Mouse (Mus musculus) G1E-ER4 (cell line): ENCODE measurements around the gene Lgi1. TPM values are rescaled to one million over a fixed set of nuclear protein-coding genes. Genes with fewer than 3 reads are reported as not detected.

Experiments used
- GATA1 ChIP-seq: IDR thresholded peaks from one replicate; pipeline ENCODE4 v1.8.0; 2012; ENCODE audit warnings: low read length, inconsistent platforms
- polyA plus RNA-seq: library from polyadenylated mRNA; stranded (reverse); fragments of >175 nt; gene quantifications from 2 replicates; pipeline ENCODE4 v1.2.3, GENCODE M21; 2012

Lgi1 gene
- polyA plus RNA-seq, 1 experiment, result not detected

GRCm38 (mm10) chr19:38332820-38333219 lies 68.5 kb downstream of the Lgi1 start:
- TF ChIP-seq GATA1, result no peak

DNA sequence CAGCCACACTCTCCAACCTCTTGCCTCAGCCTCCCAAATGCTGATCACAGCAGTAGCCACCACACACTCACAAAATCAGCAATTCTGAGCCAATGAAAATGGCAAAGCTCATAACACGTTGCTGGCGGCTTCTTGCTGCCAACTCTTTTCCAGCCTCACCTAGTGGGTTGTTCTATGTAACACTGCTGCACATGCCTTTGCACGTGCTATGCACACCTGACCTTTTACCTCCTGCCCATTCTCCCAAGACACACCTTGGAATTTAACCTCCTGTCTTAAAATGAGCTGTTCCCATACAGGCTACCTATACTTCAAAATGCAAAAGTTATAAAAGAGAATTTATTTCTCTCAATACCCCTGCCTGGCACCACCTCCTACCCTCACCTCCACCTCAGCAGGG lies 72.2 kb downstream of the Lgi1 start:
- no peak for TF ChIP-seq GATA1

- TF ChIP-seq GATA1, result no peak
Observed at GRCm38 (mm10) chr19:38337332-38337731, 73.0 kb downstream of the Lgi1 start.

DNA sequence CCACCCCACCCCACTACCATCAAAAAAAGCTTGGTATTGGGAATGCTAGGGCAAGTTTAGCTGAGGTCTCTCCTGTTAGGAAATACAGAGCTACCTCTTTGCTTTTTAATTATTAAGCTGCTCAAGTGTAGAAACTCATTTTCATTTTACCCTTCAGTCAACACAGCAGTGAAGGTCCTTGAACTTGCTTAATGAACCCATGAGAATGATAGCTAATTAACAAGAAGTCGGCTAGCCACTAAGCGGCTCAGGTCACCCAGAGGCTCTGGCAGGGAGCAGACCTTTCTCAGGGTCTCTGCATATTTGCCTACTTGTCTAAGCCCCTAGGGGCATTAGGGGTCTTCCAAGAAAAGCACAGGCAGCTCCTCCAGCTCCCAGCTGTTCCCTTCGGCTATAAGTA lies 75.4 kb downstream of the Lgi1 start:
- TF ChIP-seq GATA1, result no peak

GRCm38 (mm10) chr19:38343246-38343645 lies 78.9 kb downstream of the Lgi1 start:
- no peak for TF ChIP-seq GATA1

DNA sequence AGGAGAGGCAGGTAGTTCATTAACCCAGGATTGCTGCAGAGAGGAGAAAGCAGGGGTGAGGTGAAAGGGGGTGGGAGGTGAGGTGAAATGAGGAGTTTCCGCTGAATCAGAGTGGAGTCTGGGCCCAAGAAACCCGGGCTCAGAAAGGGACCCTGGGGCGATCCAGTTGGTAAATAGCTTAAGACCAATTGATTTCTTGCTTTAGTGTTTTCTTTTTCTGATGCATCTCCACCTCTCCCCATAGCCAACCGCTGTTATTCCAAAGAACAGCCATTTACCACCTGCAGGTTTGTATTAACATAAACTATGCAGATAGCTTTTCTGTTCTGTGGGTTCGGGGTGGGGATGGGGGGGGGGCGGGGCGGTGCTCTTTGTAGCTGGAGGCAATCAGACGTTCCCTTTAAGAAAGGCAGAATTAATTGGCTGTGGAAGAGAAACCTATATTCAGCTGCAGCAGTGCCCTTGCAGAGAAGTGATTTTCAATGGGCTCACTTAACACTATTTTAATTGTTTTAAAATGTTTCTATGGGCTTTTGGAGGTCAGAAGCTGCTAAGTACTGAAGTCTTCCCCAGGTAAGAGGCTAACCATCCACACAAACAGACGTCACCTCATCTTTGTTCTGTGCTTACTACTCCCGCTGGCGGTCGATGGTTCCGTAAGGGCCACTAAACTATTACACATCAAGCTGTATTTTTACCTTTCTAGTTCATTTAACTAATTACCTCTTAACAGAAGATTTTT lies 84.1 kb downstream of the Lgi1 start:
- TF ChIP-seq GATA1, result no peak

- TF ChIP-seq GATA1, result no peak
Observed at GRCm38 (mm10) chr19:38349013-38349341, 84.6 kb downstream of the Lgi1 start.

DNA sequence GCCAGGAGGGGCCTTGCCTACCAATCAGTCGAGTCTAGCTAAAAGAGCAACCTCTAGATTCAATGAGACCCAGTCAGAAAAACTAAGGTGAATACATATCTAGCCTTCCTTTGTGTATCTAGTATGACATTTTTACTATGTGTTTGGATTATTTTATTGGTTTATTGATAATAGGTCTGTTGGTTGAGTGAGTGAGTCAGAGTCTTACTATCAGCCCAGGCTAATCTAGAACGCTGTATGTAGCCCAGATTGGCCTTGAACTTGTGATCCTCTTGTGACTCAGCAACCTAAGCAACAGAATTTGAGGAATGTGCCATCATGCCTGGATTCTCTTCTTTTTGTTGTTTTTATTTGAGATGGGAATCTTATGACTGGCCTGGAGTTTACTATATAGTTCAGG lies 86.9 kb downstream of the Lgi1 start:
- TF ChIP-seq GATA1, result no peak

- no peak for TF ChIP-seq GATA1
Observed at GRCm38 (mm10) chr19:38351728-38352127, 87.4 kb downstream of the Lgi1 start.

DNA sequence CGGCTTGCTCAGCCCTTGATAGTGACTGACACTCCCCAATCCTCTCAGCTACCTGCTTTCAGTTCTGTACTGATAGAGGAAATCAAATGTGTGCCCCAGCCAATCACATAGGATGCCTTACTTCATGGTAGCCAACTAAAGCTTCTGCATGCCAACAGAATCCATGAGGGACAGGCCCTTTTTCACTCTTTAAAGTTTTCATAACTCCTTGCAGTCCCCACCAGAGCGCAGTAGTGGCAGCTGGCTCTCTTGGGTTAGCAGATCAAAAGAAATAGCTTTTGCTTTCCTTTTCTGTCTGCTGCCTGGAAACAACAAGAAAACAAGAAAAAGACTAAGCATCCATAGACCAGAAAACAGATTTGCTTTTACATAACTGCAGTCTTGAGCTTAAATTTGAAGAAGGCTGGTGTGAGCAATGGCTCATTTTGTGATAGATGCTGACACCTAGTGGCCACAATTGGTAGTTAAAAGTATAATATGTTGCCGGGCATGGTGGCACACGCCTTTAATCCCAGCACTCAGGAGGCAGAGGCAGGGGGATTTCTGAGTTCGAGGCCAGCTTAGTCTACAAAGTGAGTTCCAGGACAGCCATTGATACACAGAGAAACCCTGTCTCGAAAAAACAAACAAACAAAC lies 88.3 kb downstream of the Lgi1 start:
- TF ChIP-seq GATA1, result no peak

DNA sequence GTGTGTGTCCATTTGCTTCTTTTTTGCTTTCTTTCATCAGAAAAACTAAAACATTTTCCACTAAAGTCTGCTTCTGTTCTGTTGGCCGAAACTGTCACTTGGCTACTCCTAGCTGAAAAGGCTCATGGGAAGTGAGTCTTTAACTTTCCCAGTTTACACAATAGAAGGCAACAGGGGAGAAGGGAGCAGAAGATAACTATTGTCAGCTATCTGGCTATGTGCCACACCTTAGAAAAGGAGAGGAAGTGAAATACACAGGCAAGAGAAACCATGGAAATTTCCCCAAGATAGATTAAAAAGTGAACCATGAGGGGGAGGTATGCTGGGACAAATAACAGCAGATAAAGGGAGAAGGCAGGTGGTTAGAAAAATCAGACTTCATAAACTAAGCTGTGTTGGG lies 89.9 kb downstream of the Lgi1 start:
- no peak for TF ChIP-seq GATA1

DNA sequence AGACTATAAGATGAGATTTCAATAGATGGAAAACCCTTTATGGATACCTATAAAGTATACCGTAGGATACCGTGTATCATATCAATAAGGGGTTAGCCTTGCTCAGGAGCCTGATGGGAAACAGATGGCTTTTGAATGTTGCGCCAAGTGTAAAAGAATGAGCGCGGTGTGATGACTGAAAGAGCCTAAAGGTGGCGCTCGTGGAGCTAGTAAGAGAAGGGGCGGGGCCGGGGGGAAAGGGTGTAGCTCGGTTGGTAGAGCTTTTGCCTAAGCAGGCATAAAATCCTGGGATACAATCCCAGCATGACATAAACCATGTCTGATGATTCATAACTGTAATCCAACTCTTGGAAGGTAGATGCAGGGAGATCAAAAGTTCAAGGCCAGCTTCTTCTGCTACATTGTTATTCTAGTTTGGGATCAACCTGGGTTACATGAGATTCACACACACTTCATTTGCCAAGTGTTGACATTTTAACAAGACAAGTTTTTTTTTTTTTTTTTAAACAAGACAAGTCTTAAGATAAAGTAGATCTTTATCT lies 90.6 kb downstream of the Lgi1 start:
- TF ChIP-seq GATA1, result no peak

- no peak for TF ChIP-seq GATA1
Observed at GRCm38 (mm10) chr19:38356211-38356828, 92.0 kb downstream of the Lgi1 start.

DNA sequence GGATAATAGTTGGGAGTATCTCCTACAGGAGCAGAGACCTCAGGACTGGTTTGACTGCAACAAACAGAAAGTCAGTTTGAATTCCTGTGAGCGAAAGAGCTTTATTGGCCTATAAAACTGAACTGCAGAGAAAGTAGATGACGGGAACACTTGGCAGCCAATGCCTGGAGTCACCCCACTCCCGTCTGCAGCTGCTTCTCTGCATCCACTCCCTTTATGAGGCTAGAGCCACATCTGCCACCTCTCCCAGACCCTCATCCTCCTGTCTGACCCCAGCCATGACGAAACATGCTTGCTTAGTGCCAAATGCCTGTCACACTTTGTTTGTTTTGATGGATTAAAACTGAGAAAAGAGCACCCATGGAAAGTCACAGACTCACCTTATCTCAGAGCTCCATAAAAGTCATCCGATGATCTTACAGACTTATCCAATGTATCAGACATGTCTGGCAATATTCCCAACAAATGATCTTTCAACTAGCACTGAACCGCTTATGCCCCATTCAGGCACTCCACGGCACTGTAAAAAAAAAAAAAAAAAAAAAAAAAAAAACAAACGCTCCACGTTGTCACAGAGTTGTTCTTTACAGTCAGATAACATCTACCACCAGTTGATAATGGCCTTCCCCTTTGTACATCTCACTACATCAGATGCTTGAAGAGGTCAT lies 93.8 kb downstream of the Lgi1 start:
- TF ChIP-seq GATA1, result peak; percentile 28

DNA sequence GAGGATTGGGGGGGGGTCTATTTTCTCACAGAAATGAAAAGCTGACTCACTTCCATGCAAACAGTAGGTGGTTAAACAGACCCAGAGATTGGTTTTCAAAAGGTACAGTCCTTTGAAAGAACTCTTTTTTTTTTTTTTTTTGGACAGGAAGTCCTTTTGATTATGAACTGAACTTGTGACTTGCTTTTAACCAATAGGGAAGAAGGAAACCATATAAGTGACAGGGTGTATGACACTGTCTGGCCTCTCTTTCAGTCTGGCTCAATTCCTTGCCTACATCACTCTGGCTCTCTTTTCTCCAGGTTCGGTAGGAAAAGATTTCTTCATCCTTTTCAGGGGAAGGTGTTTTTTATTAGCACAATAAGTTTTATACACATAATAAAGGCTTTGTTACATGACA lies 95.0 kb downstream of the Lgi1 start:
- no peak for TF ChIP-seq GATA1

Other genes starting within 250 kb of the Lgi1 start
- not detected in 2 replicates for gene Myof, start 221.0 kb upstream of the Lgi1 start, polyA plus RNA-seq
- gene Cep55, start 209.5 kb upstream of the Lgi1 start, polyA plus RNA-seq, result 2.2 and 2.4 TPM in 2 replicates
- gene Ffar4, start 167.5 kb upstream of the Lgi1 start, polyA plus RNA-seq, result not detected in 2 replicates
- gene Rbp4, start 139.3 kb upstream of the Lgi1 start, polyA plus RNA-seq, result not detected in 2 replicates
- not detected in 2 replicates for gene Pde6c, start 131.8 kb upstream of the Lgi1 start, polyA plus RNA-seq
- 11.4 and 17.8 TPM in 2 replicates for gene Fra10ac1, start 40.4 kb upstream of the Lgi1 start, polyA plus RNA-seq
- 10.8 and 16.8 TPM in 2 replicates for gene Slc35g1, start 131.4 kb downstream of the Lgi1 start, polyA plus RNA-seq
- gene Plce1, start 216.6 kb downstream of the Lgi1 start, polyA plus RNA-seq, result not detected in 2 replicates